Mouse (Mus musculus): ENCODE results near the gene Car9. TPM values are rescaled to one million over a fixed set of nuclear protein-coding genes. Genes with fewer than 3 reads are reported as not detected.

Gene Car9
- polyA plus RNA-seq, 1 experiment, result 36.6 TPM

GRCm38 (mm10) chr4:43552437-43552836 is 45.7 kb downstream of the Car9 start:
- 97% methylated on average over 5 of the region's 5 CpGs for WGBS
- Histone ChIP-seq H3K4me1 (ENCODE audit: control insufficient read depth, insufficient read depth, insufficient read length, low read length) (no peaks in the 10 kb centered on the region), H3K36me3 (ENCODE audit: control insufficient read depth, insufficient read depth, low read length) (peaks cover 89% of the 10 kb centered on the region), H3K4me3 (ENCODE audit: low read depth, low read length) (no peak overlapping the region), H3K27me3 (ENCODE audit: control insufficient read depth, insufficient read depth, low read length) (no peaks in the 10 kb centered on the region), H3K27ac (ENCODE audit: insufficient read depth, low read depth, low read length) (no peak overlapping the region)
- TF ChIP-seq CTCF (IDR thresholded peaks at IDR 0.05; ENCODE audit: extremely low read depth, insufficient read length, insufficient replicate concordance, low read depth, low read length) (no peak), POLR2A (IDR thresholded peaks at IDR 0.05; ENCODE audit: low read depth, low read length) (no peak)

GRCm38 (mm10) chr4:43553891-43554290 is 47.1 kb downstream of the Car9 start:
- H3K27me3 ChIP-seq (ENCODE audit: control insufficient read depth, insufficient read depth, low read length), result no peaks in the 10 kb centered on the region
- no peak overlapping the region for H3K4me3 ChIP-seq (ENCODE audit: low read depth, low read length)
- H3K36me3 ChIP-seq (ENCODE audit: control insufficient read depth, insufficient read depth, low read length), result peaks cover 74% of the 10 kb centered on the region
- TF ChIP-seq POLR2A (IDR thresholded peaks at IDR 0.05; ENCODE audit: low read depth, low read length), result no peak
- TF ChIP-seq CTCF (IDR thresholded peaks at IDR 0.05; ENCODE audit: extremely low read depth, insufficient read length, insufficient replicate concordance, low read depth, low read length), result no peak
- no peak overlapping the region for H3K27ac ChIP-seq (ENCODE audit: insufficient read depth, low read depth, low read length)
- H3K4me1 ChIP-seq (ENCODE audit: control insufficient read depth, insufficient read depth, insufficient read length, low read length), result peaks cover 6% of the 10 kb centered on the region; the same call in 1 of the 2 replicates

DNA sequence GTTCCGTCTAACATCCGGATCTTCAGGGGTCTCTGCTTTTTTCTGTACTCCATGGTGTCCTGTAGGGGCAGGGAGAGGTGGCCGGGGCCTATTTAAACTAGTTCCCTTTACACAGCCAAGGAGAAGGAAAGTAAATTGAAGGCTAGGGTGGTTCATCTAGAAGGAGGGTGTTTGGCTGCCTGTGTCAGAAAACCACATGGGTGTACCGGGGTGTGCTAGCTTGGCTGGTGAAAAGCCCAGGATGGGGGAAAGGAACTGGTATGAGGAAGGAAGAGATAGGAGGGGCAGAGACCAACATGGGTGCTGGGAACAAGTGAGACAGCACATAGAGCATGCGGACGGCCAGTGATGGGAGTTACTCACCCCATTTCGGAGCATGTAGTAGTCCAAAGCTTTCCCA is 49.2 kb downstream of the Car9 start:
- WGBS, result 91% methylated on average over 7 of the region's 7 CpGs

DNA sequence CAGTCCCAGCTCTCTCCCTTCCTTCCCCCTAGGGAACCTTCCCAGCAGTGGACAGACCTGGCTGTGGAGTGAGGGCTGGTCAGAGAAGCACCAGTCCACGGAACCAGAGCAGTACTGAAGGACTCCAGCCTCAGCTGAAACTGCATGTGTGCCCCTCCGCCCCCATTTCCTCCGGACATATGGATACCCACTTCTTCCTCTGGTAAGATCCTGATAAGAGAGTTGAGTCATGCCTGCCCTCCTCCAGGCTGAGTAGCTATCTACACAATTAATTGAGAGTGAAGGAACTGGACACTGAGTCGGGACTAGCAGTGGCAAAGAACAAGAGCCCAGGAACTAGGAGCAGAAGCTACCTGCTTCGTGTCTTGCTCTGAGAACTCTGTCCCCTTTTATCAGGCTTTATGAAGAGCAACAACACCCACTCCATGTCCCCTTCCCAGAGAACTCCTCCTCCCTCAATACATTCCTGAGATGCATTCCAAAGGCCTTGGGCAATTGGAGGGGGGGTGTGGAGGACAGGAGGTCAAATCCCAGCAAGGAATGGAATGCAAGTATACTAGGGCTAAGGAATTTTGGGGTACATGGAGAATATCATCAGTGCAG is 51.4 kb downstream of the Car9 start:
- peak overlapping the region; percentile 74 for H3K27ac ChIP-seq (ENCODE audit: insufficient read depth, low read depth, low read length)
- 45% methylated on average over 5 of the region's 5 CpGs for WGBS
- H3K27me3 ChIP-seq (ENCODE audit: control insufficient read depth, insufficient read depth, low read length), result no peaks in the 10 kb centered on the region
- TF ChIP-seq CTCF (IDR thresholded peaks at IDR 0.05; ENCODE audit: extremely low read depth, insufficient read length, insufficient replicate concordance, low read depth, low read length) (no peak), POLR2A (IDR thresholded peaks at IDR 0.05; ENCODE audit: low read depth, low read length) (no peak)
- H3K4me1 ChIP-seq (ENCODE audit: control insufficient read depth, insufficient read depth, insufficient read length, low read length), result peaks cover 13% of the 10 kb centered on the region; the same call in 1 of the 2 replicates
- peak overlapping the region; percentile 14; the same call in 1 of the 2 replicates for H3K4me3 ChIP-seq (ENCODE audit: low read depth, low read length)
- peaks cover 37% of the 10 kb centered on the region for H3K36me3 ChIP-seq (ENCODE audit: control insufficient read depth, insufficient read depth, low read length)

More for the DNA sequence above, 49.2 kb downstream of the Car9 start:
- peaks cover 55% of the 10 kb centered on the region for H3K36me3 ChIP-seq (ENCODE audit: control insufficient read depth, insufficient read depth, low read length)
- no peak for TF ChIP-seq CTCF (IDR thresholded peaks at IDR 0.05; ENCODE audit: extremely low read depth, insufficient read length, insufficient replicate concordance, low read depth, low read length)
- TF ChIP-seq POLR2A (IDR thresholded peaks at IDR 0.05; ENCODE audit: low read depth, low read length), result no peak
- peaks cover 12% of the 10 kb centered on the region; the same call in 1 of the 2 replicates for H3K4me1 ChIP-seq (ENCODE audit: control insufficient read depth, insufficient read depth, insufficient read length, low read length)
- H3K4me3 ChIP-seq (ENCODE audit: low read depth, low read length), result no peak overlapping the region
- H3K27me3 ChIP-seq (ENCODE audit: control insufficient read depth, insufficient read depth, low read length), result no peaks in the 10 kb centered on the region
- no peak overlapping the region for H3K27ac ChIP-seq (ENCODE audit: insufficient read depth, low read depth, low read length)

DNA sequence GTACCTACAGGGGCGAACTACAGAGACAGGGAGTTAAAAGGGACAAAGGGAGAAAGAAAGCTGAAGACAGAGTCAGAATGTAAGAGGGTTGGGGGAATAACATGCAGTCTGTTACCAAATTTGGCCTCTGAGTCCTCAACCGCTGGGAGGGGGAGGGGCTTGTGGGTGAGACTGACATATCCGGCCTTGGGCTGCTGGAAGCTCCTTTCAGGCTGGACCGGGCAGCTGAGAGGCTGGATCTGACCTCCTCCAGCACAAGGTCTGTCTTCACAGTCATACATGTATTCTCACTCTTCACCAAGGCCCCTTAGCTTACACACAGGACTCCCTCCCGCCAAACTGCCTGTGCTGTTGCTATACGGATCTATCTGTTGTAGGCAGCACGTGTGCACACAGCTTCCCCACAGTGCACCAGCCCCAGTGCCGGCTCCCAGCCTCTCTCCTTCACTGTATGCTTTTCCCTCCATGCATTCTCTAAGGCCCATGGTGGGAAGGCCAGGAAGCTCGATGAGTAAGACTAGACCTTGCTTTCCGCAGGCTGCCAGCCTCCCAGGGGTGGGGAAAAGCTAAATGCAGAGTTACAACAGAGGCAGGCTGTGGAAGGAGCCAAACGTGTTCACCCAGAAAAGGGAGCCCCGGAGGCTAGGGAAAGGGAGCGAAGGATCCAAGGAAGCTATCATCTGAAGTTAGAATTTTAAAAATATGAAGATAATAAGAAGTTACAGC is 52.0 kb downstream of the Car9 start:
- Histone ChIP-seq H3K27me3 (ENCODE audit: control insufficient read depth, insufficient read depth, low read length) (no peaks in the 10 kb centered on the region), H3K4me3 (ENCODE audit: low read depth, low read length) (peak overlapping the region; percentile 43), H3K4me1 (ENCODE audit: control insufficient read depth, insufficient read depth, insufficient read length, low read length) (peaks cover 15% of the 10 kb centered on the region; the same call in 1 of the 2 replicates), H3K27ac (ENCODE audit: insufficient read depth, low read depth, low read length) (peak overlapping the region; percentile 74), H3K36me3 (ENCODE audit: control insufficient read depth, insufficient read depth, low read length) (peaks cover 30% of the 10 kb centered on the region)
- TF ChIP-seq POLR2A (IDR thresholded peaks at IDR 0.05; ENCODE audit: low read depth, low read length), result peak; percentile 32
- no peak for TF ChIP-seq CTCF (IDR thresholded peaks at IDR 0.05; ENCODE audit: extremely low read depth, insufficient read length, insufficient replicate concordance, low read depth, low read length)
- WGBS, result 49% methylated on average over 13 of the region's 13 CpGs

DNA sequence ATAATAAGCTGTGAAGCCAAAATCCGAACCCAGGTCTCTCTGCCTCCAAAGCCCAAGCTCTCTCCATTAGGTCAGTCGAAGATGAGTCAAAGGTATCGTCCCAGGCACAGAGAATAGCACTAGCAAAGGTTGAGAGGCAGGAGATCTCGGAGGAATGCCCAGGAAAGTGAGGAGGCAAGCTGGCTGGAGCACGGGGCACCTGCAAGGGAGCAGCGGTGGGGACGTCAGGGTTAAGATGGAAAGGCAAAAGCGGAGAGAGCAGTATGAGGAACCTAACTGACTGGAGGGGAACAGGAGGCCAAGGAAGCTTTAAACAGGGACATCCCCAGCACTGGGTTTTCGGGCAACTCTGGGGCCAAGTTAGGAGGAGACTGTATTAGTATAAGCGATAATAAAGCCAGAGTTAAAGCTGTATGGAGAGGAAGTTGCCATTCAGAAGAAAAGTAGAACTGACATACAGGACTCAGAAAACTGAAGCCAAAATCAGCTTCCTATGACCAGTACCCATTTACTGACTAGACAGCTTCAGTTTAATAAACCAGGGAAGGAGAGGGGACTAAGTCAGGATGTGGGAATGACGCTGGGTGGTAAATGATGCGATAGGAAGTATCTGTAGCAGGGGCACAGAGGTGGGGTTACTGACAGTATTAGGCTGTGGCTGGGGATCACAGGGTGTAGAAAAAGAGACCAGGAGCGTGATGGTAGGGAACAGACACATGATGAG is 52.9 kb downstream of the Car9 start:
- Histone ChIP-seq H3K27me3 (ENCODE audit: control insufficient read depth, insufficient read depth, low read length) (no peaks in the 10 kb centered on the region), H3K4me3 (ENCODE audit: low read depth, low read length) (peak overlapping the region; percentile 56), H3K4me1 (ENCODE audit: control insufficient read depth, insufficient read depth, insufficient read length, low read length) (peaks cover 17% of the 10 kb centered on the region; the same call in 1 of the 2 replicates), H3K27ac (ENCODE audit: insufficient read depth, low read depth, low read length) (peak overlapping the region; percentile 87), H3K36me3 (ENCODE audit: control insufficient read depth, insufficient read depth, low read length) (peaks cover 26% of the 10 kb centered on the region)
- WGBS, result 67% methylated on average over 13 of the region's 13 CpGs
- no peak for TF ChIP-seq POLR2A (IDR thresholded peaks at IDR 0.05; ENCODE audit: low read depth, low read length)
- TF ChIP-seq CTCF (IDR thresholded peaks at IDR 0.05; ENCODE audit: extremely low read depth, insufficient read length, insufficient replicate concordance, low read depth, low read length), result no peak

DNA sequence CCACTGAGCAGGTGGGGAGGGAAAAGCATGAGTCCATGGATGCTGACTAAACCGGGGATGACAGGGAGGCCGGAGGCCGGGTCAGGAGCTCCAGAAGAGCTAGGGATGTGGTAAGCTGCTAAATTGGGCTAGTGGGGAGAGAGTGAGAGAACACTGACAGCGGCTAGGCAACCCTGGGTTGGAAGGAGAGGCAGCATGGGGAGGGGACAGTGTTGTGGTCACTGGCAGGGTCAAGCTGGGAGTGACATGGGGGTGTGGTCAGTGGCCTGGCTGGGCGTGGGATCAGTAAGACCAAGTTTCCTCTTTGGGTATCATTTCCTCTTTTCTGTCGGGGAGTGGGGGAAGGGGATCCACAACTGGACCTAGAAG is 53.5 kb downstream of the Car9 start:
- 49% methylated on average over 6 of the region's 6 CpGs for WGBS
- 0 out of 2 replicates have a peak, but pooled peaks have one; percentile 31 for TF ChIP-seq POLR2A (IDR thresholded peaks at IDR 0.05; ENCODE audit: low read depth, low read length)
- no peak for TF ChIP-seq CTCF (IDR thresholded peaks at IDR 0.05; ENCODE audit: extremely low read depth, insufficient read length, insufficient replicate concordance, low read depth, low read length)
- H3K36me3 ChIP-seq (ENCODE audit: control insufficient read depth, insufficient read depth, low read length), result peaks cover 23% of the 10 kb centered on the region
- H3K4me3 ChIP-seq (ENCODE audit: low read depth, low read length), result peak overlapping the region; percentile 56
- no peaks in the 10 kb centered on the region for H3K27me3 ChIP-seq (ENCODE audit: control insufficient read depth, insufficient read depth, low read length)
- peak overlapping the region; percentile 87 for H3K27ac ChIP-seq (ENCODE audit: insufficient read depth, low read depth, low read length)
- H3K4me1 ChIP-seq (ENCODE audit: control insufficient read depth, insufficient read depth, insufficient read length, low read length), result peaks cover 17% of the 10 kb centered on the region; the same call in 1 of the 2 replicates

All from small intestine, adult 2 months (tissue).